Mouse (Mus musculus) C2C12 (cell line): ENCODE measurements around the gene Spint2. TPM values are rescaled to one million over a fixed set of nuclear protein-coding genes. Genes with fewer than 3 reads are reported as not detected.

ENCODE experiments used
- H3K27me3 ChIP-seq: one replicate; pipeline ENCODE4 v1.6.1; 2011; ENCODE audit not compliant: control insufficient read depth, insufficient read depth, insufficient read length
- H3K36me3 ChIP-seq: one replicate; pipeline ENCODE4 v1.6.1; 2011; ENCODE audit not compliant: control insufficient read depth, insufficient read depth
- H3K4me3 ChIP-seq: one replicate; pipeline ENCODE4 v1.5.1; 2011; ENCODE audit warnings: mild to moderate bottlenecking, control low read depth; ENCODE audit not compliant: poor library complexity, insufficient read depth, severe bottlenecking
- H3K79me2 ChIP-seq: one replicate; pipeline ENCODE4 v1.6.1; 2011; ENCODE audit not compliant: control insufficient read depth, insufficient read depth
- H3K79me3 ChIP-seq: one replicate; pipeline ENCODE4 v1.6.1; 2011; ENCODE audit warnings: low read depth, control low read depth
- H3ac ChIP-seq: one replicate; pipeline ENCODE3; 2011; ENCODE audit warnings: low read depth; ENCODE audit not compliant: control insufficient read depth, insufficient read length
- CEBPB ChIP-seq: IDR thresholded peaks from one replicate; pipeline ENCODE4 v1.6.1; 2011; ENCODE audit warnings: low read depth, mild to moderate bottlenecking, control low read depth, moderate library complexity
- CTCF ChIP-seq: IDR thresholded peaks from one replicate; pipeline ENCODE4 v1.5.1; 2011; ENCODE audit not compliant: control insufficient read depth, insufficient read depth, insufficient read length
- FOSL1 ChIP-seq: IDR thresholded peaks from one replicate; pipeline ENCODE4 v1.8.0; 2011; ENCODE audit warnings: mild to moderate bottlenecking, low read length; ENCODE audit not compliant: poor library complexity, insufficient read depth, severe bottlenecking
- MAX ChIP-seq: IDR thresholded peaks from one replicate; pipeline ENCODE4 v1.6.1; 2011; ENCODE audit warnings: mild to moderate bottlenecking, control low read depth
- MYOD1 ChIP-seq: IDR thresholded peaks from one replicate; pipeline ENCODE4 v1.6.1; 2011; ENCODE audit warnings: low read depth; ENCODE audit not compliant: control insufficient read depth, insufficient read length
- MYOG ChIP-seq: IDR thresholded peaks from one replicate; pipeline ENCODE4 v1.6.1; 2011; ENCODE audit not compliant: control insufficient read depth, insufficient read length; ENCODE audit errors: extremely low read depth
- USF1 ChIP-seq: IDR thresholded peaks from one replicate; pipeline ENCODE4 v1.6.1; 2011; ENCODE audit warnings: low read depth, mild to moderate bottlenecking, control low read depth, moderate library complexity
- polyA plus RNA-seq: library from polyadenylated mRNA; unstranded; fragments of >200 nt; fragmentation: generic; extraction: Trizol; gene quantifications from one replicate; pipeline ENCODE4 v1.2.1, GENCODE M21; 2012; ENCODE audit warnings: missing spikeins

The Spint2 gene
- polyA plus RNA-seq, 1 experiment, result not detected

DNA sequence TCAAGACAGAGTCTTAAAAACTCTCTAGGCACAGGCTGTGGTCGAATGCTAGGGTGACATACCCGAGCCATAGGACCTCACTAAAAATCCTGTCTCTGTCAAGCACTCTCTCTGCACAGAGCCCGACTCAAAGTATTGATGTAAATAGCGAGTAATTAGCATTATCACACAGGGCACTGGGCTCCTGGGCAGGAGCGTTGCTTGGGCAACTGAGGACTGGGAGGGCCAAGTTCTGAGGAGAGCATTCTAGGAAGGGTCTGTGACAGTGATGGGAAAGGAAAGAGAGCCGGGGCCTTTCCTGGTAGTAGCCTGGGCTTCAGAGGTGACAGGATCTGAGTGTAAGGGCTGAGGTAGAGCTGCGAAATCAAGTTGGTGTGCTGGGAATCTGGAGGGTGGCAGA lies 24.4 kb upstream of the Spint2 start:
- TF ChIP-seq MAX (no peak), MYOG (no peak), FOSL1 (no peak), MYOD1 (no peak), USF1 (no peak), CEBPB (no peak), CTCF (no peak)
- Histone ChIP-seq H3K27me3 (no peaks in the 10 kb centered on the region), H3ac (no peak overlapping the region), H3K4me3 (no peak overlapping the region), H3K79me2 (no peaks in the 10 kb centered on the region), H3K79me3 (no peaks in the 10 kb centered on the region), H3K36me3 (no peaks in the 10 kb centered on the region)

DNA sequence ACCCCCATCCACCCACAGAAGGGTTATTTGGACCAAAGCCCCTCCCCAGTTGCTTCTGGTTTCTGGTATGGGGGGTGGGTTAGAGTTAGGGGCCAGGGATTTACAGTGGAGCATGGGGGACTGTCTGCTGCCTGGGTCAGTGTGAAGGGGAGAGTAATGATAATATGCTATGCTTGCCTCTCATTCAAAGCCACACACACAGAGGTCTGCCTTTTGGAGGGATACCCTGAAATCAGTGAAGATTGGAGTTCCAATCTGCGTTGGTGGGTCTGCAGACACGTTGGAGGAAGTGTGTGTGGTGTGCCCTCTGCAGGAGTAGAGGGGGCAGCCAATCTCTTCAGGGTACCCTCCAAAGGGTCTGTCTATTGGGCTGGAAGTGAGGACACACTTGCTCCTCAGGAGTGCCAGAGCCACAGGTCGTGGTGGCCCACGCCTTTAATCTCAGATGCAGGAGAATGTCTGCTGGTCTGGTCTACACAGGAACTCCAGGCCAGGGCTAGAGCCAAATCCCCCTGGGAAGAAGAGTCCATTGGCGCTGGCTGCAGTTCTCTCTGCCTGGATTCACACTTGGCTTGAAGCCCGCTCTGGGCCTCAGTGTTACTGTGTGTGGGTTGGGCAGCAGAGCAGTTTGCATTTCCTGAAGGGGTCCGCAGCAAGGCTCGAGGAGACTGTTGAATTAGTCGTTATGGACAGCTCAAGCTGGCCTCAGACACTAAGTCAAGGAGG lies 23.7 kb upstream of the Spint2 start:
- Histone ChIP-seq H3K79me2 (no peaks in the 10 kb centered on the region), H3ac (peak overlapping the region; percentile 62), H3K79me3 (no peaks in the 10 kb centered on the region), H3K27me3 (no peaks in the 10 kb centered on the region), H3K4me3 (no peak overlapping the region), H3K36me3 (no peaks in the 10 kb centered on the region)
- no peak for TF ChIP-seq MYOD1
- TF ChIP-seq FOSL1, result no peak
- TF ChIP-seq MAX, result no peak
- no peak for TF ChIP-seq CEBPB
- no peak for TF ChIP-seq MYOG
- TF ChIP-seq CTCF, result no peak
- no peak for TF ChIP-seq USF1

DNA sequence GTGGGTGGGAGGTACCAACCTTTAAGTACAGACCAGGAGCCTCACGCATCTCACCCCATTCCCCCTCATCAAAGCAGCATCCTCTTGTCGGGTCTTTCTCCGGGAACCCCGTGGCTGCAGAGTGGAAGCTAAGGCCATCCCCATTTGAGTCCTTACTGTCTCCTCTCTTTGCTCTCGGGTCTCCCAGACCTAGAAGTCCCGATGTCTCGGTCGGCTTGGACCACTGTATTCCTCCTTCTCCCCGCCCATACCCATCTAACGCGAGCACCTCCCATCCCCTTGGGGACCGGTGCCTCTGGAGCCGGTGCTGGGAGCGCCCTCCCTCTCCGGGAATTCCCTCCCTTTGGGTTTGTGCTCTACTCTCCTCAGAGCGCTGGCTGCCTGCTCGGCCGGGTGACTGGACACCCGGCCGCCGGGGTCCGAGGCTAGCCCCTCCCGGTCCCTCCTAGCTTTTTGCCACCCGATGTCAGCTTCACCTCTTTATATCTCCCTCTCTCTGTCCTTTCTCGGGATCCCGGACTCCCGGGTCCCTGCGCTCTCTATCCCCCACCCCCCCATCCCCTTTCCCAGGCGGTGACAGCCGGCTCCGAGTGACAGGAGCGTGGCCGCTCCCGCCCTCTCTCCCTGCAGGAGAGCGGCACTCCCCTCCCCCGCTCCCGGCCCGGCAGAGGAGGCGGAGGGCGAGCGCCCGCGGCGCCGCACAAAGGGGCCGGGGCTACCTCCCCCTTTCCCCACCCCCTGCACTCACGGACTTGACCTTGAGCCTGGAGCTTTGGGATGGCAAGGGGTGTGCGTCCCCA lies 23.0 kb upstream of the Spint2 start:
- no peaks in the 10 kb centered on the region for H3K36me3 ChIP-seq
- peak overlapping the region; percentile 90 for H3ac ChIP-seq
- TF ChIP-seq USF1, result no peak
- no peak for TF ChIP-seq MYOD1
- no peak for TF ChIP-seq CEBPB
- TF ChIP-seq MAX, result no peak
- no peak for TF ChIP-seq CTCF
- no peak for TF ChIP-seq FOSL1
- no peak for TF ChIP-seq MYOG
- H3K4me3 ChIP-seq, result peak overlapping the region; percentile 53
- no peaks in the 10 kb centered on the region for H3K79me2 ChIP-seq
- no peaks in the 10 kb centered on the region for H3K27me3 ChIP-seq
- no peaks in the 10 kb centered on the region for H3K79me3 ChIP-seq

GRCm38 (mm10) chr7:29303738-29304462 lies 22.2 kb upstream of the Spint2 start, which contains the start of gene Dpf1:
Dpf1 (plus strand) TSS chr7:29303951.
- Histone ChIP-seq H3K4me3 (peak within 1 kb of the TSS; percentile 53), H3K79me3 (no peaks in the 10 kb centered on the region), H3ac (peak within 1 kb of the TSS; percentile 90), H3K36me3 (no peaks in the 10 kb centered on the region), H3K27me3 (no peaks in the 10 kb centered on the region), H3K79me2 (no peaks in the 10 kb centered on the region)
- TF ChIP-seq CTCF (no peak), MAX (no peak), FOSL1 (no peak), MYOD1 (no peak)

DNA sequence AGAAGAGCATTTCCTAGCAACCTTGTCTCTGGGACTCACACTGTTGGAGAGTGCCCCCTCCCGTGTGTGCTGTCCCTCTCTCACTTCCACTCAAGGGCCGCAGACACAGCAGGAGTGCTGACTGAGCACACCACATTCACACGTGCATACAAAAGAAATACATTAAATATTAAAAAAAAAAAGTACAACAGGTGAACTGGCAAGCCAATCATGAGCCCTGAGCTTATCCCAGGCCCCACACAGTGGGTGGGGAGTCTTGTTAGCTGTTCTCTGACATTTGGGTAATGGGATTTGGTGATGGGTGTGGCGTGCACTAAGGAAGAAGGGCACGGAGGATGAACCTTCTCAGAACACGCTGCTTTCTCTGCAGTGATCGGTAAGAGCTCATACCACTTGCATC lies 20.9 kb upstream of the Spint2 start:
- no peaks in the 10 kb centered on the region for H3K27me3 ChIP-seq
- no peaks in the 10 kb centered on the region for H3K36me3 ChIP-seq
- no peaks in the 10 kb centered on the region for H3K79me3 ChIP-seq
- H3K79me2 ChIP-seq, result no peaks in the 10 kb centered on the region
- H3ac ChIP-seq, result no peak overlapping the region
- no peak for TF ChIP-seq MYOG
- no peak for TF ChIP-seq CEBPB
- no peak for TF ChIP-seq MYOD1
- TF ChIP-seq FOSL1, result no peak
- TF ChIP-seq CTCF, result no peak
- TF ChIP-seq MAX, result no peak
- no peak for TF ChIP-seq USF1
- H3K4me3 ChIP-seq, result no peak overlapping the region
